Mouse (Mus musculus): ENCODE measurements around the gene Myd88. TPM values are rescaled to one million over a fixed set of nuclear protein-coding genes. Genes with fewer than 3 reads are reported as not detected.

The Myd88 gene
- total RNA-seq, 2 experiments from 2014 or later, result 4.1 to 5.0 TPM

DNA sequence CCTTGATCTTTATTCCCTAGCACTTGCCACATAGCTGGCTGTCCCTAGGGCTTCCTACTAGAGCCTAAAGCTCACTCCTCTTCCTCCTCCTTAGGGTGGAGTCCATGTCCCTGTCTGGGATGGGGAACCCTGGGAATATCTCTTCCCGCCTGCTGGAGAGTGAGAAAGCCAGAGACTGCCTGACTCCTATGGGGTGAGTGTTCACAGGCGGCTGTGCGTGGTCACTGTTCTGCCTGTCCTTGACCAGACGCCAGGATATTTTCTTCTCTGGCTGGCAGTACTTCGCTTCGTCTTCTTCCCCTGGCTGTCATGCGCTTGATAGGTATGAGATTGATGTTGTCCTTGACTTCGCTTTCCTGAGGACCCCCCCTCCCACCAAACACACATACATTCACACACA is 5.2 kb upstream of the Myd88 start:
- intact Hi-C loops (cut with DNase I), result no loop called here
- DNase-seq, result no peak

- DNase-seq, result no peak
- intact Hi-C loops (cut with DNase I), result no loop called here
These were observed 1.5 kb upstream of the Myd88 start for GRCm38 (mm10) chr9:119342728-119343127.

DNA sequence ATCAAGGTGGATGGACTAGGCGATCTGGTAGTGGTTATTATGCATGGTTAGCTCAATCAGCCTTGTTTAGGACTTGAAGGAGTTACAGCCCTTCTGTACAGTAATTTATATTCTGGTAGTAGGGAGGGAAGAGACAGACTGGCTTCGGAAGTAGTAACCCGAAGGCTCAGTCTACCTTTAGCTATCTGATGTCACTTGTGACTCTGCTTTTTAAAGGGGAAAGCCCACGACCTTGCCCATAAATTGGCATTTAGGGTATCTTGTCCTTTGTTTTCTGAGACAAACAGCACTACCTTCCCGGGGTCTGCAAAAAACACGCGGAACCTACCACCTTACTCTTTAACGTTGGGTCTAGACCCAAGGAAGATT is 1.0 kb downstream of the Myd88 start:
- DNase-seq, result no peak
- intact Hi-C loops (cut with DNase I), result no loop called here

GRCm38 (mm10) chr9:119339558-119340211 is 1.5 kb downstream of the Myd88 start, which contains the start of gene Acaa1a:
Acaa1a (plus strand) TSS chr9:119339676.
- DNase-seq, result peak; percentile 53 to 79
- intact Hi-C loops (cut with DNase I), result no loop called here

GRCm38 (mm10) chr9:119339106-119339505 is 2.1 kb downstream of the Myd88 start:
- intact Hi-C loops (cut with DNase I), result no loop called here
- DNase-seq, result no peak

DNA sequence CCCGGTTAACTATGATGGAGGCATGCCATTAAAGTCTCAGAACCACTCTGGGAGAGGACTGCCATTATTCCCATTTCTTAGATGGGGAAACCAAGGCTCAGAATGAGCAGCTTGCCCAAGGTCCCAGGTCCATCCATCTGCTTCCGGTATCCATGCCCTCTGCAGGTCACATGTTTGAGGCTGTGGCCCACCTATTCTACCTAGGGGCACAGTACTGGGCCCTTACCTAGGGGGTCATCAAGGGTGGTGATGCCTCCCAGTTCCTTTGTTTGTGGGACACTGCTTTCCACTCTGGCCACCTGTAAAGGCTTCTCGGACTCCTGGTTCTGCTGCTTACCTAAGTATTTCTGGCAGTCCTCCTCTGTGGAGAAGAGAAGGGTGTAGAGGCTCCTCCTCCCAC is 2.9 kb downstream of the Myd88 start:
- no peak for DNase-seq
- intact Hi-C loops (cut with DNase I), result no loop called here

DNA sequence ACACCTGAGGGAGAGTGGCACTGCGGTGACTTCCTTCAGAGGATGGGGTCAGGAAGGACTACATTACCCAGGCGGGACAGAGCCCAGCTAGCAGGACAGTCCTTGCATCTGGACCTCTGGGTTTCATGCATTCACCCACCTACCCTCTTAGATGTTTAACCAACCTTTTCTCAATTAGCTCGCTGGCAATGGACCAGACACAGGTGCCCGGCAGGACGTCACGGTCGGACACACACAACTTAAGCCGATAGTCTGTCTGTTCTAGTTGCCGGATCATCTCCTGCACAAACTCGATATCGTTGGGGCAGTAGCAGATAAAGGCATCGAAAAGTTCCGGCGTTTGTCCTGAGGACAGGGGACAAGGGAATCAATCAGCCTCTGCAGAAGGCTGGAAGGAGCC is 3.4 kb downstream of the Myd88 start:
- intact Hi-C loops (cut with DNase I), result no loop called here
- no peak for DNase-seq

DNA sequence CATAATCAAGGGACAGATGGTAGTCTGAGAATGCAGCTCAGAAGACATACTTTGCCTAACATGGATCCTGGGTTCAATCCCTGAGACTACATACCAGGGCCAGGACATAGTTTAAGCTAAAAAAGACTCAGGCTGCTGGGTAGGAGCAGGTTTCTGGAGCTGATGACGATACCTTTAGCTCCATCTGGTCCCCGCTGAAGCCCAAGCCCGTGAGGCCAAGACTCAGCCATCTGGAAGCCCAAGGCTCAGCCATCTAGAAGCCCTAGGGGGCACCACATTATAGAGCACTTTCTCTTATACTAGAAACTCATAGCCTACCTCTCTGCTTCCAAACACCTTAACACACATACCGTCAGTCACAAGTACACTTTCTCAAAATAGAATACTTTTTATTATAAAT is 5.6 kb downstream of the Myd88 start:
- intact Hi-C loops (cut with DNase I), result no loop called here
- DNase-seq, result no peak

- intact Hi-C loops (cut with DNase I), result no loop called here
- DNase-seq, result no peak
These were observed 6.4 kb downstream of the Myd88 start for GRCm38 (mm10) chr9:119334834-119335233.

- intact Hi-C loops (cut with DNase I), result no loop called here
- peak; percentile 46 to 52 for DNase-seq
These were observed 6.9 kb downstream of the Myd88 start for GRCm38 (mm10) chr9:119334324-119334723.

DNA sequence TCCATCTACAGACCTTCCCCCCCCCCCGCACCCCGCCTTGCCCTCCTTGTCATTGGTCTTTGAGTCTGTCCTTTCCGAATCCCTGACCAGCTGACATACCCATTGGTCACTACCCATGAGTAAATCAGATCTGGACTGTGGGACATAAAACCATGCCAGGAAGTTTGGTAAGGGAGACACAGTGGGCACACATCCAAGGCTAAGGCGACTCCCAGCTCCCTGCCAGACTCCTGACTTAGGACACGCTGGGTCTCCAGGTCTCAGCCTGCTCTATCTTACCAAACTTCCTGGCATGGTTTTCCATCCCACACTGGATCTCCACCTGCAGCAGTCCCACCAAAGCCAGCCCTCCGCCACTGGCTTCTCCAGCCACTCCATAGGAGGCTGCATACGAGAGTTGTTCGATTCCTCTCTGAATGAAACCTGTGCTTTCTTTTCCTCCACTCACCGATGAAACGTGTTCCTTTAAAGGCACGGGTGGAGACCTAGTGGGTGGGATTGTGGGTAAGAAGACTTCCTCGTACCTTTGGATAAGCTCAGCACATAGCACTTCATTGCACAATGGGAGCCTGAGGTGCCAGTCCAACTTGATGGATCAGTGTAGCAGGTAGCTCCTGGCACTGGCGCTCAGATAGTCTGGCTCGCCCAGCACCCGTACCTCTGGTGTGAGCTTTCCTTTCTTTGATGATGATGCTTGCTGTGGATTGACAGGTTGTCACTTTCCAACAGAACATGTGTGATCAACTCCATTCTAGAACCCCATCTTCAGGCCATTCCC is 10.8 kb downstream of the Myd88 start:
- no peak for DNase-seq
- intact Hi-C loops (cut with DNase I), result no loop called here

GRCm38 (mm10) chr9:119328488-119328887 is 12.7 kb downstream of the Myd88 start:
- DNase-seq, result no peak
- intact Hi-C loops (cut with DNase I), result no loop called here

DNA sequence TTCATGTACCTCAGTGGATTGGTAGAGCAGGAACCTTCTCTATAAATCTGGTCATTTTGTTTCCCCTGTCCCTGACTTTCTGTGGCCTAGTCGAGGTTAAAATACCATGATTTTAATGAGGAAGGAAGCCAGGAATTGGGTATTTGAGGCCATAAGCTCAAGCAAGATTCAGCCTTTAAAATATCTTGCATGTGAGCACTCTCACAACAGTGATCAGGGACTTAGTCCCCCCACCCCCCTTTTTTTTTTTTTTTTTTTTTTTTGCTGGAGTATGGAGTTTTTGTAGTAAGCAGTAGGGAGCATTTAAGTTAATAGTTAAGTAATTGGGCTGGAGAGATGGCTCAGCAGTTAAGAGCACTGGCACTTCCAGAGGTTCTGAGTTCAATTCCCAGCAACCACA is 17.1 kb downstream of the Myd88 start:
- intact Hi-C loops (cut with DNase I), result no loop called here
- no peak for DNase-seq

DNA sequence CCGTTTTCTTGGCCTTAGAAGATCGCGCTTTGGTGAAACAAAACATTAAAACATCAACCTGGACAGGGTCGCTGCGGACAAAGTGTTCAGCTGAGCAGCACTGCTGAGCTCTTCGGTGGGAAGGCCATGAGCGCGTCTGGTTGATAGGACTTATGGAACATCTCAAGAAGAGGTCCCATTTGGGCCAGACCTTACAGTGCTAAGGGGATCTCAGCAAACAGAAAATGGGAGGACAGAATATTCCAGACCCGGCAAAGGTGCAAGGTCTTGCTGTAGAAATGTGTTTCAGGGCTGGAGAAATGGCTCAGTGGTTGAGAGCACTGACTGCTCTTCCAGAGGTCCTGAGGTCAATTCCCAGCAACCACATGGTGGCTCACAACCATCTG is 18.0 kb downstream of the Myd88 start:
- intact Hi-C loops (cut with DNase I), result no loop called here
- DNase-seq, result no peak

GRCm38 (mm10) chr9:119322289-119323259 is 18.6 kb downstream of the Myd88 start, which contains the start of gene Oxsr1:
Oxsr1 (minus strand) TSS chr9:119322427.
- intact Hi-C loops (cut with DNase I), result no loop called here
- peak; percentile 98 to 99 for DNase-seq

- intact Hi-C loops (cut with DNase I), result no loop called here
- DNase-seq, result no peak
These were observed 19.6 kb downstream of the Myd88 start for GRCm38 (mm10) chr9:119321392-119322229.

GRCm38 (mm10) chr9:119320946-119321345 is 20.3 kb downstream of the Myd88 start:
- intact Hi-C loops (cut with DNase I), result no loop called here
- no peak for DNase-seq

DNA sequence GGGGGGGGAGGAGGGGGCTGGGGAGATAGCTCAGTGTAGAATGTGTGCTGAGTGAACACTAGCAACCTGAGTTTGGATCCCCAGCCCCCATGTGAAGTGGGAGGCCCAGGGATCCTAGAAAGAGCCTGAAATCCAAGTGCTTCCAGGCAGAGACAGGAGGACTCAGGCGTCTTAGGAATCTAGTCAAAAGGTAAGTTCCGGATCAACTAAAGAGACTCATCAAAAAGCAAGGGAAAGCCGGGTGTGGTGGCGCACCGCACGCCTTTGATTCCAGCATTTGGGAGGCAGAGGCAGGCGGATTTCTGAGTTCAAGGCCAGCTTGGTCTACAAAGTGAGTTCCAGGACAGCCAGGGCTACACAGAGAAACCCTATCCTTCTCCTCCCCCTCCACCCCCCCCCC is 20.8 kb downstream of the Myd88 start:
- no peak for DNase-seq
- intact Hi-C loops (cut with DNase I), result no loop called here

DNA sequence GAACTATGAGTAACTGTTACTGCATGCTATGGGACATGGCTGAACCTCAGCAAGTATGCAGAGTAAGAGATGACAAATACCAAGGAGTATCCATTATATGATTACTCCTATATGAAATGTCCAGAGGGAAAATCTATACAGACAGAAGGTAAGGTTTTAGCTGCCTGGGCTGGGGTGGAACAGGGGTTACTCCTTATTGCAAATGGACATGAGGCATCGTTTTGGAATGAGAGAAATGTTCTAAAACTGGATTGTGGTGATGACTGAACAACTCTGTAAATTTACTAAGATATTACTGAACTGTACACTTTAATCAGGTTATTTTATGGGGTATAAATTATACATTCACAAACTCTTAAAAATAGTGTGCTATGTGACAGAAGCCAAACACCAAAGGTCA is 22.3 kb downstream of the Myd88 start:
- intact Hi-C loops (cut with DNase I), result no loop called here
- DNase-seq, result no peak

DNA sequence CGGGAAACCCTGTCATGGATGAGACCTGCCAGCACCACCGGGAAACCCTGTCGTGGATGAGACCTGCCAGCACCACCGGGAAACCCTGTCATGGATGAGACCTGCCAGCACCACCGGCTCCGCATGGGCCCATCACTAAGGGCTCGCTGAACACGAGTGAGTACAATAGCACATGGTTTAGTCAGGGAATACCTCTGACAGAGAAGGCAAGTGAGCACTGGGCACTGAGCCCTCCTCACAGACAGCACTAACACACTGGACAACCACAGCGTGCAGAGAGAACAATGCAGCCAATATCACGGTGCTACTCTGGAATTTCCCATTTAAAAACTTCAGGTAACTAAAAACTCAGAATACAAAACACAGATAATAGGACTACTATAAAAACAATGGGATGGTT is 28.1 kb downstream of the Myd88 start:
- intact Hi-C loops (cut with DNase I), result no loop called here
- DNase-seq, result no peak
